In the genomic region with DNA sequence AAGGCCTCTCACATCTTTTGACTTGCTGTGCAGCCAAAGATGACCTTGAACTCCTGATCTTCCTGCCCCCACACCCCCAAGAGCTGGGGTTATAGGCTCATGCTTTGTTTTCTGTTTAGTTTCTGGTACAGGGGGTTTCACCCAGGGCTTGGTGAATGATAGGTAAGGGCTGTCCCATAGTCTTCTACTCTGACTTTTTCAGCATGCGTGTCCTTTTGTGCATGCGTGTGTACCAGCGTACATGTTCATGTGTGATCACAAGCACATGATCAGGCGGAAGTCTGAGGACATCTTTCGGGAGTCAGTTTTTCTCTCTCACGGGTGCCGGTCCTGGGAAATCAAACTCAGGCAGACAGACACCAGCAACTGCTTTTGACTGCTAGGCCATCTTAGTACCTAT, we compare ENCODE assay signal across 8 mouse cellular contexts. TPM values are rescaled to one million over a fixed set of nuclear protein-coding genes. Genes with fewer than 3 reads are reported as not detected.
DNase-seq lines count a peak whose midpoint lies in the region; ATAC-seq and TF ChIP-seq lines count a peak whose summit lies in the region.
"Had no signal": no experiment of that assay in that cellular context is flagged by ENCODE, and none has a peak within 500 bp of the region (broad histone marks: within the 10 kb centered on the region; RNA-seq: fewer than 3 reads in every experiment).

No protein-coding gene starts in this region.

- TF ChIP-seq CTCF in forebrain, postnatal 0 days (IDR thresholded peaks at IDR 0.05; ENCODE audit: low read depth) = no peak
- no peak for TF ChIP-seq CTCF in stomach, postnatal 0 days (IDR thresholded peaks at IDR 0.05; ENCODE audit: low read depth)

- peaks cover under 1% of the 10 kb centered on the region; the same call in 1 of the 2 replicates for H3K36me3 ChIP-seq in lung, embryonic 16.5 days (ENCODE audit: control insufficient read depth, insufficient read depth, low read length)
- no peaks in the 10 kb centered on the region for H3K36me3 ChIP-seq in forebrain, postnatal 0 days (ENCODE audit: insufficient read depth)
- peaks cover 2% of the 10 kb centered on the region; the same call in 1 of the 2 replicates for H3K36me3 ChIP-seq in liver, embryonic 13.5 days
- H3K36me3 ChIP-seq in stomach, postnatal 0 days (ENCODE audit: control insufficient read depth, insufficient read depth, low read length) = no peaks in the 10 kb centered on the region

- no peak overlapping the region for H3K4me3 ChIP-seq in lung, embryonic 16.5 days (ENCODE audit: low read length)
- no peak overlapping the region for H3K4me3 ChIP-seq in forebrain, postnatal 0 days (ENCODE audit: low read depth, low read length)
- H3K4me3 ChIP-seq in liver, embryonic 13.5 days (replicated peaks) = peak overlapping the region; percentile 96; the same call in 1 of the 2 replicates
- H3K4me3 ChIP-seq in stomach, postnatal 0 days (ENCODE audit: low read depth, low read length) = no peak overlapping the region; the same call in 1 of the 2 replicates

- ATAC-seq in lung, embryonic 16.5 days (ENCODE audit: low read depth) = no peak
- ATAC-seq in forebrain, postnatal 0 days = no peak
- no peak for ATAC-seq in liver, embryonic 13.5 days (ENCODE audit: low read depth)
- no peak for ATAC-seq in stomach, postnatal 0 days (ENCODE audit: low FRiP score, low TSS enrichment)

- no peak overlapping the region for H3K27ac ChIP-seq in lung, embryonic 16.5 days (ENCODE audit: low read length)
- no peak overlapping the region for H3K27ac ChIP-seq in forebrain, postnatal 0 days (ENCODE audit: low read depth, low read length)
- peak overlapping the region; percentile 68 for H3K27ac ChIP-seq in liver, embryonic 13.5 days
- H3K27ac ChIP-seq in stomach, postnatal 0 days (replicated peaks) = no peak overlapping the region

- no peaks in the 10 kb centered on the region for H3K27me3 ChIP-seq in lung, embryonic 16.5 days (ENCODE audit: control insufficient read depth, insufficient read depth, low read depth, low read length)
- no peaks in the 10 kb centered on the region for H3K27me3 ChIP-seq in forebrain, postnatal 0 days (ENCODE audit: insufficient read depth, low read length)
- no peaks in the 10 kb centered on the region for H3K27me3 ChIP-seq in liver, embryonic 13.5 days
- H3K27me3 ChIP-seq in stomach, postnatal 0 days (ENCODE audit: control insufficient read depth, insufficient read depth, low read length) = no peaks in the 10 kb centered on the region

- no peak for DNase-seq in lung, postnatal 4 days
- no peak for DNase-seq in forebrain, postnatal 0 days
- no peak for DNase-seq in liver, embryonic 13.5 days
- no peak for DNase-seq in stomach, postnatal 0 days (ENCODE audit: low spot score)
- DNase-seq in right cerebral cortex, postnatal 14 days = no peak
- DNase-seq in ovary, postnatal 36 days (ENCODE audit: low spot score) = no peak
- DNase-seq: cerebellum, adult 2 months had no signal

- no peak for TF ChIP-seq EP300 in stomach, postnatal 0 days (optimal IDR thresholded peaks at IDR 0.05)

- H3K4me2 ChIP-seq in lung, embryonic 16.5 days (ENCODE audit: low read depth, low read length) = peak overlapping the region; percentile 70; the same call in 1 of the 2 replicates
- peak overlapping the region; percentile 63; the same call in 1 of the 2 replicates for H3K4me2 ChIP-seq in forebrain, postnatal 0 days (ENCODE audit: low read depth)
- peak overlapping the region; percentile 81 for H3K4me2 ChIP-seq in liver, embryonic 13.5 days
- H3K4me2 ChIP-seq in stomach, postnatal 0 days (replicated peaks; ENCODE audit: low read depth) = peak overlapping the region; percentile 61

- no peaks in the 10 kb centered on the region for H3K9me3 ChIP-seq in lung, embryonic 16.5 days (ENCODE audit: control insufficient read depth, low read length)
- no peaks in the 10 kb centered on the region for H3K9me3 ChIP-seq in forebrain, postnatal 0 days (ENCODE audit: low read length)
- no peaks in the 10 kb centered on the region for H3K9me3 ChIP-seq in liver, embryonic 13.5 days (replicated peaks)
- no peaks in the 10 kb centered on the region for H3K9me3 ChIP-seq in stomach, postnatal 0 days (ENCODE audit: control insufficient read depth, low read length)

- H3K4me1 ChIP-seq in lung, embryonic 16.5 days (replicated peaks; ENCODE audit: control insufficient read depth, insufficient read depth, low read length) = peaks cover 50% of the 10 kb centered on the region
- peaks cover 46% of the 10 kb centered on the region for H3K4me1 ChIP-seq in forebrain, postnatal 0 days (ENCODE audit: insufficient read depth)
- peaks cover 80% of the 10 kb centered on the region for H3K4me1 ChIP-seq in liver, embryonic 13.5 days (replicated peaks)
- H3K4me1 ChIP-seq in stomach, postnatal 0 days (replicated peaks; ENCODE audit: control insufficient read depth, insufficient read depth) = peaks cover 23% of the 10 kb centered on the region

- 80% methylated on average over 7 of the region's 7 CpGs for WGBS in lung, embryonic 16.5 days
- WGBS in forebrain, postnatal 0 days = 89% methylated on average over 7 of the region's 7 CpGs
- 77% methylated on average over 7 of the region's 7 CpGs for WGBS in liver, embryonic 13.5 days (ENCODE audit: insufficient replicate concordance)
- 88% methylated on average over 7 of the region's 7 CpGs for WGBS in stomach, postnatal 0 days

- peak overlapping the region; percentile 37; the same call in 1 of the 2 replicates for H3K9ac ChIP-seq in lung, embryonic 16.5 days (ENCODE audit: low read length)
- H3K9ac ChIP-seq in forebrain, postnatal 0 days = no peak overlapping the region
- peak overlapping the region; percentile 63 for H3K9ac ChIP-seq in liver, embryonic 13.5 days
- H3K9ac ChIP-seq in stomach, postnatal 0 days (ENCODE audit: low read length) = no peak overlapping the region

RNA-seq across cellular contexts. Expression of gene Fam160b1, which starts 3.1 kb away (rescaled TPM):
- 15.0 and 15.5 TPM in 2 replicates for polyA plus RNA-seq in lung, embryonic 16.5 days (2015; fragmentation: Nextera tagmentation; extraction: Ambion mirVana)
- total RNA-seq in forebrain, postnatal 0 days (2014; rRNA removed) = 19.7 and 23.0 TPM in 2 replicates
- polyA plus RNA-seq in forebrain, postnatal 0 days (2015; fragmentation: Nextera tagmentation; extraction: Ambion mirVana) = 9.0 and 10.8 TPM in 2 replicates
- 5.3 and 5.6 TPM in 2 replicates for polyA plus RNA-seq in liver, embryonic 13.5 days (2015; fragmentation: Nextera tagmentation; extraction: Ambion mirVana)
- 7.6 and 8.3 TPM in 2 replicates for polyA plus RNA-seq in stomach, postnatal 0 days (2015; fragmentation: Nextera tagmentation; extraction: Ambion mirVana)

RNA-seq across cellular contexts. Expression of gene Ablim1, which starts 48.8 kb away (rescaled TPM):
- 53.3 and 54.5 TPM in 2 replicates for polyA plus RNA-seq in lung, embryonic 16.5 days (2015; fragmentation: Nextera tagmentation; extraction: Ambion mirVana)
- 76.9 and 78.5 TPM in 2 replicates for total RNA-seq in forebrain, postnatal 0 days (2014; rRNA removed)
- polyA plus RNA-seq in forebrain, postnatal 0 days (2015; fragmentation: Nextera tagmentation; extraction: Ambion mirVana) = 46.2 and 47.8 TPM in 2 replicates
- polyA plus RNA-seq in liver, embryonic 13.5 days (2015; fragmentation: Nextera tagmentation; extraction: Ambion mirVana) = 4.8 and 6.2 TPM in 2 replicates
- polyA plus RNA-seq in stomach, postnatal 0 days (2015; fragmentation: Nextera tagmentation; extraction: Ambion mirVana) = 61.8 and 62.0 TPM in 2 replicates

Comparison
In these comparisons a context has a peak if more than half of its experiments do, and no peak if none do; other contexts are left out.
1. H3K9ac ChIP-seq: peak in lung, embryonic 16.5 days (single experiment) and liver, embryonic 13.5 days (single experiment); none in forebrain, postnatal 0 days (single experiment) and stomach, postnatal 0 days (single experiment).
2. Peak in every context shown above with its lines, with median percentiles within 50 percentile points of each other: H3K4me2 ChIP-seq.